Mouse (Mus musculus) frontal cortex, postnatal 25 days (tissue): ENCODE results near the gene Plxna4.
"Not testable (repeated sequence)": the region's sequence is repeated elsewhere in the genome, so short reads cannot be mapped to it uniquely, and the experiment has no call there.

Experiments used
- DNase-seq, 2 experiments: peaks; one replicate each; pipeline ENCODE4 v3.0.0; 2022; ENCODE audit warnings: low spot score in 2 of 2

Gene Plxna4

GRCm38 (mm10) chr6:32540155-32540554 lies 47.8 kb downstream of the Plxna4 start:
- no peak for DNase-seq

GRCm38 (mm10) chr6:32533962-32534740 lies 53.8 kb downstream of the Plxna4 start:
- no peak for DNase-seq

GRCm38 (mm10) chr6:32528081-32528570 lies 59.9 kb downstream of the Plxna4 start:
- DNase-seq = no peak

GRCm38 (mm10) chr6:32527518-32527917 lies 60.5 kb downstream of the Plxna4 start:
- DNase-seq = no peak

- no peak for DNase-seq
These were observed 61.2 kb downstream of the Plxna4 start for GRCm38 (mm10) chr6:32526762-32527161.

GRCm38 (mm10) chr6:32520097-32520496 lies 67.9 kb downstream of the Plxna4 start:
- no peak for DNase-seq

DNA sequence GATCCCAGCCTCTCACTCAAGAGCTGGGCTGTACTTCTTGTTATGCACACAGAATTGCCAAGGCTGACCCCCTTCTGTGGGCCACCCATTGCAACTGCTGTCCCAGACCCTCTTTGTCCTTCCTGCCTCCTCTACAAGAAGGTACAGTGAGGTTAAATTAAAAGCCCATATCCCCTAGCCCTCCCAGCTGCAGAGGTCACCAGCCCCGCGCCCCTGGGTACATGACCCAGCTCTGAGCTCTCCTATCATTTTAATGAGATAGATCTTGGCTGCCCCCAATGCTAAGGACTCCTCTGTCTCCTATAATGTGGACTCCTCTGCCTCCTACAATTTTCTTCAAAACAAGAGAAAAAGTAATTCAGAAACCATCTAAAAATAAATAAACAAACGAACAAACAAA lies 69.4 kb downstream of the Plxna4 start:
- DNase-seq = no peak

- no peak for DNase-seq
These were observed 73.9 kb downstream of the Plxna4 start for GRCm38 (mm10) chr6:32514096-32514495.

- no peak for DNase-seq
These were observed 76.0 kb downstream of the Plxna4 start for GRCm38 (mm10) chr6:32512010-32512409.

- no peak for DNase-seq
These were observed 77.1 kb downstream of the Plxna4 start for GRCm38 (mm10) chr6:32510924-32511323.

GRCm38 (mm10) chr6:32510491-32510890 lies 77.5 kb downstream of the Plxna4 start:
- DNase-seq = no peak

- no peak for DNase-seq
These were observed 78.9 kb downstream of the Plxna4 start for GRCm38 (mm10) chr6:32509046-32509445.

- no peak for DNase-seq
These were observed 83.0 kb downstream of the Plxna4 start for GRCm38 (mm10) chr6:32504963-32505362.

DNA sequence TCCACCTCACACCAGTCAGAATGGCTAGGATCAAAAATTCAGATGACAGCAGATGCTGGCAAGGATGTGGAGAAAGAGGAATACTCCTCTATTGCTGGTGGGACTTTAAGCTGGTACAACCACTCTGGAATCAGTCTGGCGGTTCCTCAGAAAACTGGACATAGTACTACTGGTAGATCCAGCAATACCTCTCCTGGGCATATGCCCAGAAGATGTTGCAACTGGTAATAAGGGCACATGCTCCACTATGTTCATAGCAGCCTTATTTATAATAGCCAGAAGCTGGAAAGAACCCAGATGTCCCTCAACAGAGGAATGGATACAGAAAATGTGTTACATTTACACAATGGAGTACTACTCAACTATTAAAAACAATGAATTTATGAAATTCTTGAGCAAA lies 86.8 kb downstream of the Plxna4 start:
- not testable (repeated sequence) for DNase-seq

DNA sequence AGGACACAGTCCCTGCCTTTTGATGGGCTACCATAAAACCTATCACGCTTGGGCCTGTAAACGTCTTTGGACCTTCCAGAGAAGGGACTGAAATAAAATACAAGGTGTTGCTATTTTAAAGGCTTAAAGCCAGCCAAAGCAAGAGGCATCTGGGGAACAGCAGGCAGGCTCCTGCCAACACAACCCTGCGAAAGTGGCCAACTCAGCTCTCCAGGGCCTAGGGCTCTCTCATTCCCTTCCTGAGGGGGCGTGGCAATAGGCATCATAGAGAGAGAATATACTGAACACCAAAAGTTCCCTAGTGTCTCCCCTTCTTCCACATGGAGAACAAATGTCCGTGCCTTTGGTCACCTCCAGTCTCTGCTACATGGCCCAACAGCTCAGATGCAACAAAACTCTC lies 89.9 kb downstream of the Plxna4 start:
- DNase-seq = no peak

DNA sequence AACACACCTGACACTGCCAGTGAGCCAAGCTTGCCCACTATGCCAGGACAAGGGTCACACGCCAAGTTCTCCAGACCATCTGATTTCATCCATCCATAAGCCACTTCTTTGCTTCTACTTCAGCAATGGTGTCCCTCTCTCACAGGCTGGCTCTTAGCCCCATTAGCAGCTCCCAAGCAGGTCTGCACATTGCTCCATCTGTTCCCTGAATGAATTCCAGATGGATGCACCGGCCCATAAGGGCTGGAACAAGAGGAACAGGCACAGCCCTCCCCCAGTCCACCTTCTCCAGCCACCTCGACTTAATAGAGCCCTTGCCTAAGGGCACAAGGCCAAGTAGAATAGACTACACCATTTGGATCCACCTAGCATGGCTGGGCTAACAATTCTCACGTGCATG lies 91.9 kb downstream of the Plxna4 start:
- no peak for DNase-seq

DNA sequence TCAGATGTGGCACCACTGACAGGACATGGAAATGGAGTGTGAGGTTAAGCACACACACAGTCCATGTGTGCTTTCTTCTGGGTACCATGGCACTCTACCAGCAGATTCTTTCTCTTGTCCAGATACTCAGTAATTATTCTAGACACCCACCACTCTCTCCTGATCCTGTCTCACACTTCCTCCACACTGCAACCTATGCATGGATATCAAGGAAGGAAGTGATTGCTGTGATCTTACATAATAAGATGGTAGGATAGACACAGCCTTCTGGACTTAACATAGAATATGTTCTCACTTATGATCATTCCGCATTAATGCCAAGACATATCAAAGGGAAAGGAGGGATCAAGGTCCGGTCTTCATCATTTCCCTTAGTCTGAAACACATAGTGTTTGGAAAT lies 92.5 kb downstream of the Plxna4 start:
- no peak for DNase-seq

GRCm38 (mm10) chr6:32493557-32493956 lies 94.4 kb downstream of the Plxna4 start:
- no peak for DNase-seq

DNA sequence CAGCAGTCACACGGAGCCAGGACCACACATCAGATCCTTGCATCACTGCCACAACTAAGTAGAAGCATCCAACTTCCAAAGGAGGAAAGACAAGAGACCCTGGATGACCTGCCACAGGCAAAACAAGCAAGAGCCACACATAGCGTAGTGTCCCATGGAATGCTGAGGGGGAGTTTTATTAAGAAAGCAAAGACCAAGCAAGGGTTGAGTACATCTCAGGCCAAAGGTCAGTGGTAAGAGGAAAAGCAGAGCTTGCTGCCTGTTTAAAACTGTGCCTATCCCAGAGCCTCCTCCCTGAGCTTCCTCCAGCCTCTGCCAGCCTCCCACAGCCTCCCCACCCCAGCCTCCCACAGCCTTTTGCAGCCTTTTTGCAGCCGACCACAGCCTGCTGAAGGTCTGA lies 100.9 kb downstream of the Plxna4 start:
- no peak for DNase-seq

GRCm38 (mm10) chr6:32482469-32482868 lies 105.5 kb downstream of the Plxna4 start:
- DNase-seq = no peak

DNA sequence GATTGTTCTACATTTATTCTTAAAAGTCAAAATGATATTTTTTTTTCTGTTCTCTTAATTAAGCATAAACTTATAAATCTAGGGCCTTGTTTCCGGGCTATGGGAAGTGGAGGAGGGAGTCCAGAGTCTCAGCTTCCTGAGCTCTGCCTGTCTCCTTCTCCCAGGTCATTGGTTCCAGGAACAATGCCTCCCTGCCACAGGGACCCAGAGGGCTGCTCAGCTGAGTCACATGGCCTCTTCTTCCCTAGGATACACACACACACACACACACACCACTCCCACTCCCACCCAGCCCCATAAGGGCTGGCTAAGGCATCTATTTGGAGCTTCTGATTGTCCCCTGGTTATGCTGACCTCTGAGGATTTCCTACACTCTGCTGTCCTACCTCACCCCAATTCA lies 107.3 kb downstream of the Plxna4 start:
- no peak for DNase-seq

DNA sequence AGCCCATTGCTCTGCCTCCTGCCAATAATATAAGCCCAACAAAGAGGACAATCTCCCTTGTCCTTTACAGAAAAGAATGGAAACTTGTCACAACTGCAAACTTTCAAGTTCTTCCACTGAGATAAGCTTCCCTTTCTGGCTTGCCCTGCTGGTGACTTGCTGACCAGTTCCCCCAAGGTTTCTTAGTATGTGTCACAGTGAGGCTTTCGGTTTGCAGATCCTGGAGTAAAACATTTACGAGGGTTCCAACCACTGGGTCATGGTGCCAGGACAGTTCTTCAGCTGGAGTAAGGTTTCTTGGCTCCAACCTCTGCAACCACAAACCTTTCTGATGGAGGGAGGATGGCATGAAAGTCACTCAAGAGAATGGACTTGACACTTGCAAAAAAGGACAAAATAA lies 108.2 kb downstream of the Plxna4 start:
- DNase-seq = no peak

- peak in 1 of 2 experiments; percentile 32 for DNase-seq
These were observed 108.7 kb downstream of the Plxna4 start for GRCm38 (mm10) chr6:32479193-32479758.
